Mouse (Mus musculus) induced T-regulatory cell, adult 2 months (primary cell): Measurements from ENCODE around the gene Msmp.
A peak's percentile ranks its signal among the peaks of the same experiment; 100 is the strongest.
"Not testable (repeated sequence)": the region's sequence is repeated elsewhere in the genome, so short reads cannot be mapped to it uniquely, and the experiment has no call there.

Experiments used
- DNase-seq: peaks from one replicate; pipeline ENCODE4 v3.0.0-alpha.2; 2012; ENCODE audit warnings: low read depth

Msmp gene

DNA sequence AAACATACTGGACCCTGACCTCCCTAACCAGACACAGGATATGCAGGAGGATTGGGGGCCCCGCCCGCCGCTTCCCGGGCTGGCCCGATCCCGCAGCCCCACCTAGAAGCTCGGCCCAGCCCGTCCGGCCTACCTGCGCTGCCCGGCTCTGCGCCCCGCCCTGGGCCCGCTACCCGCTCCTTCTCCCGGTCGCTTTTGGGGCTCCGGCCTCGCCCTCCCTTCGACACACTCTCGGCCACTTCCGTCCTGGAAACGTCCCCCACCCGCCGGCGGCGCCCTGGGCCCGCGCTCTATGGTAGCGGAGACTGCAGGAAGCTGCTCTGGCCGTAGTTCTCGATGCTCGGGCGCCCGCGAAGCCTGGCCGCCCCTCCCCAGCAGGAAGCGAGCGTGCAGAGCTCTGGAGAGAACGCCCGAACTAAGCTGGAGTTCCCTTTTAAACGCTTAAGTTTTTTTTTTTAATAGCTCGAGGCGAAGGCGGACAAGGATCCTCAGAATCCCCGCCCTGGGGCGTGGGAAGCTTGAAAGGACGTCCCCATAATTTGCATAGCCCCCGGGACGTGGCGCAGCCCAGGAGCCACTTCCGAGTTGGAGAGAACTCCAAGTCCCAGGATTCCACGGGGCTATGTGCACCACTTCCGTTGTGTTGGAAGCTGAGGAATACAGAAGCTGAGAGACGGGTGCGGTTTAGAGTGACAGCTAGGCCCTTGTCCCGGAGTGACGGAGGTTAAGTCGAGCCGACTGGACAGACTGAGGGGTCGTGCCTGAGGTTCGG lies 22.1 kb downstream of the Msmp start, which contains the start of the genes Creb3 and Tln1:
Creb3 (plus strand) TSS at position 336 of the 772 bp plus-strand sequence.
Tln1 (minus strand) TSS at position 695 of the 772 bp plus-strand sequence.
- peak; percentile 97 for DNase-seq

DNA sequence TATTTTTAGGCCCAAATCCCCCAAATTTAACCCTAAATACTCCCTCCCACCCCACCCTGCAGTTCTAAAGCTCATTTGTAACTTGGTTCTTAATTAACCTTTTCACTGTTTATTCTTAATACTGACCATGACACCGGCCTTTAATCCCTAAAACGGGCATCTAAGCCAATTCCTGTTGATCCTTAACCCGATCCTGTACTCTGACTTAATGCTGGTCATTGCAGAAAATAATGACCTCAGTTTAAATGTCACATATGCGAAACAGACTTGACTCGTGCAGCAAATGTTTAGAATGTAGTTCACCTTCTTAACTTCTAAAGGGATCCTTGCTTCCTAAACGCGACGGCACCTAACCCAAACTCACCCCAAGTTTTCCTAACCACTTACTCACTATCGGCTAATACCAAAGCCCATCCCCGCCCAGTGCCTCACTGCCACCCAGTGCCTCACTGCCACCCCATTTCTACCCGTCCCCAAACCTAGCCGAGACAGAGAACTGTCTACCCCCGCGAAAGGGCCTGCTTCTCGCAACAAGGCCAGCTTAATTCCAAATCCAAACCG lies 22.8 kb downstream of the Msmp start:
- DNase-seq, result no peak

DNA sequence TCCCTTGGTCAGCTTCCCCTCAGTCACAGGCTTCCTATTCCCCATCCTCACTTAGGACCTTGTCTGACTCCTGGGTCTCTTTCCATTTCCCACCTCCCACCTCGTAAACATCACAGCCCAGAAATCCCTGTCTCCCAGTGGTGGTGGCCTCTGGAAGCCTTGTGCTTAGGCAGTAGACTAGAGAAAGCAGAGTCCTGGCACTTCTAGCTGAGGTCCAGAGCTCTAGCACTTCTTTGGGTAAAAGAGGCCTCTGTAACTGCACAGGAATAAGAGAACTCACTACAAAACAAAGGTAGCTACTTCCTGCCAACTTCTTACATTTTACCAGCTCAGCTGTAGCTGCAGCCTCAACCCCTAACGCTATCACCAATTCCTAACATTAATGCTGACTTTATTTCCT lies 23.3 kb downstream of the Msmp start:
- peak; percentile 52 for DNase-seq

DNA sequence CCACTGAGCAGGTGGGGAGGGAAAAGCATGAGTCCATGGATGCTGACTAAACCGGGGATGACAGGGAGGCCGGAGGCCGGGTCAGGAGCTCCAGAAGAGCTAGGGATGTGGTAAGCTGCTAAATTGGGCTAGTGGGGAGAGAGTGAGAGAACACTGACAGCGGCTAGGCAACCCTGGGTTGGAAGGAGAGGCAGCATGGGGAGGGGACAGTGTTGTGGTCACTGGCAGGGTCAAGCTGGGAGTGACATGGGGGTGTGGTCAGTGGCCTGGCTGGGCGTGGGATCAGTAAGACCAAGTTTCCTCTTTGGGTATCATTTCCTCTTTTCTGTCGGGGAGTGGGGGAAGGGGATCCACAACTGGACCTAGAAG lies 24.1 kb downstream of the Msmp start:
- DNase-seq, result peak; percentile 20

DNA sequence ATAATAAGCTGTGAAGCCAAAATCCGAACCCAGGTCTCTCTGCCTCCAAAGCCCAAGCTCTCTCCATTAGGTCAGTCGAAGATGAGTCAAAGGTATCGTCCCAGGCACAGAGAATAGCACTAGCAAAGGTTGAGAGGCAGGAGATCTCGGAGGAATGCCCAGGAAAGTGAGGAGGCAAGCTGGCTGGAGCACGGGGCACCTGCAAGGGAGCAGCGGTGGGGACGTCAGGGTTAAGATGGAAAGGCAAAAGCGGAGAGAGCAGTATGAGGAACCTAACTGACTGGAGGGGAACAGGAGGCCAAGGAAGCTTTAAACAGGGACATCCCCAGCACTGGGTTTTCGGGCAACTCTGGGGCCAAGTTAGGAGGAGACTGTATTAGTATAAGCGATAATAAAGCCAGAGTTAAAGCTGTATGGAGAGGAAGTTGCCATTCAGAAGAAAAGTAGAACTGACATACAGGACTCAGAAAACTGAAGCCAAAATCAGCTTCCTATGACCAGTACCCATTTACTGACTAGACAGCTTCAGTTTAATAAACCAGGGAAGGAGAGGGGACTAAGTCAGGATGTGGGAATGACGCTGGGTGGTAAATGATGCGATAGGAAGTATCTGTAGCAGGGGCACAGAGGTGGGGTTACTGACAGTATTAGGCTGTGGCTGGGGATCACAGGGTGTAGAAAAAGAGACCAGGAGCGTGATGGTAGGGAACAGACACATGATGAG lies 24.6 kb downstream of the Msmp start:
- peak; percentile 36 for DNase-seq

DNA sequence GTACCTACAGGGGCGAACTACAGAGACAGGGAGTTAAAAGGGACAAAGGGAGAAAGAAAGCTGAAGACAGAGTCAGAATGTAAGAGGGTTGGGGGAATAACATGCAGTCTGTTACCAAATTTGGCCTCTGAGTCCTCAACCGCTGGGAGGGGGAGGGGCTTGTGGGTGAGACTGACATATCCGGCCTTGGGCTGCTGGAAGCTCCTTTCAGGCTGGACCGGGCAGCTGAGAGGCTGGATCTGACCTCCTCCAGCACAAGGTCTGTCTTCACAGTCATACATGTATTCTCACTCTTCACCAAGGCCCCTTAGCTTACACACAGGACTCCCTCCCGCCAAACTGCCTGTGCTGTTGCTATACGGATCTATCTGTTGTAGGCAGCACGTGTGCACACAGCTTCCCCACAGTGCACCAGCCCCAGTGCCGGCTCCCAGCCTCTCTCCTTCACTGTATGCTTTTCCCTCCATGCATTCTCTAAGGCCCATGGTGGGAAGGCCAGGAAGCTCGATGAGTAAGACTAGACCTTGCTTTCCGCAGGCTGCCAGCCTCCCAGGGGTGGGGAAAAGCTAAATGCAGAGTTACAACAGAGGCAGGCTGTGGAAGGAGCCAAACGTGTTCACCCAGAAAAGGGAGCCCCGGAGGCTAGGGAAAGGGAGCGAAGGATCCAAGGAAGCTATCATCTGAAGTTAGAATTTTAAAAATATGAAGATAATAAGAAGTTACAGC lies 25.5 kb downstream of the Msmp start:
- DNase-seq, result peak; percentile 88

DNA sequence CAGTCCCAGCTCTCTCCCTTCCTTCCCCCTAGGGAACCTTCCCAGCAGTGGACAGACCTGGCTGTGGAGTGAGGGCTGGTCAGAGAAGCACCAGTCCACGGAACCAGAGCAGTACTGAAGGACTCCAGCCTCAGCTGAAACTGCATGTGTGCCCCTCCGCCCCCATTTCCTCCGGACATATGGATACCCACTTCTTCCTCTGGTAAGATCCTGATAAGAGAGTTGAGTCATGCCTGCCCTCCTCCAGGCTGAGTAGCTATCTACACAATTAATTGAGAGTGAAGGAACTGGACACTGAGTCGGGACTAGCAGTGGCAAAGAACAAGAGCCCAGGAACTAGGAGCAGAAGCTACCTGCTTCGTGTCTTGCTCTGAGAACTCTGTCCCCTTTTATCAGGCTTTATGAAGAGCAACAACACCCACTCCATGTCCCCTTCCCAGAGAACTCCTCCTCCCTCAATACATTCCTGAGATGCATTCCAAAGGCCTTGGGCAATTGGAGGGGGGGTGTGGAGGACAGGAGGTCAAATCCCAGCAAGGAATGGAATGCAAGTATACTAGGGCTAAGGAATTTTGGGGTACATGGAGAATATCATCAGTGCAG lies 26.2 kb downstream of the Msmp start:
- no peak for DNase-seq

DNA sequence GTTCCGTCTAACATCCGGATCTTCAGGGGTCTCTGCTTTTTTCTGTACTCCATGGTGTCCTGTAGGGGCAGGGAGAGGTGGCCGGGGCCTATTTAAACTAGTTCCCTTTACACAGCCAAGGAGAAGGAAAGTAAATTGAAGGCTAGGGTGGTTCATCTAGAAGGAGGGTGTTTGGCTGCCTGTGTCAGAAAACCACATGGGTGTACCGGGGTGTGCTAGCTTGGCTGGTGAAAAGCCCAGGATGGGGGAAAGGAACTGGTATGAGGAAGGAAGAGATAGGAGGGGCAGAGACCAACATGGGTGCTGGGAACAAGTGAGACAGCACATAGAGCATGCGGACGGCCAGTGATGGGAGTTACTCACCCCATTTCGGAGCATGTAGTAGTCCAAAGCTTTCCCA lies 28.4 kb downstream of the Msmp start:
- no peak for DNase-seq

DNA sequence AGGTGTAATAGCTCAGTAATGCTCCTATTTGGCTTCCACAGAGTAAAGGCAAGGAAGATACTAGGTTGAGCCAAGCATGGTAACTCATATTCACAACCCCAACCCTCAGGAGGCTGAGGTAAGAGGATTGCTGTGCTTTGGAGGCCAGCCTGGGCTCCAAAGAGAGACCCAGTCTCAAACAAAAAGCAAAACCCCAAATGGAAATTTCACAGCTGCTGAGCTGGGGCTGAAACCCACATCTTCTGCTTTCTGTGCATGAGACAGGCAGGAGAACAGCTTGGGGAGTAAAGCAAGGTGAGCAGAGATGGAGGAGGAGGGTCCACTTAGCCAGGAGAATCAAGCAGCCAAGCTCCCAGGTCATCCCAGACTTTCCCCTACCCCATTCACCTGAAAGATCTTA lies 30.4 kb downstream of the Msmp start:
- DNase-seq, result no peak

DNA sequence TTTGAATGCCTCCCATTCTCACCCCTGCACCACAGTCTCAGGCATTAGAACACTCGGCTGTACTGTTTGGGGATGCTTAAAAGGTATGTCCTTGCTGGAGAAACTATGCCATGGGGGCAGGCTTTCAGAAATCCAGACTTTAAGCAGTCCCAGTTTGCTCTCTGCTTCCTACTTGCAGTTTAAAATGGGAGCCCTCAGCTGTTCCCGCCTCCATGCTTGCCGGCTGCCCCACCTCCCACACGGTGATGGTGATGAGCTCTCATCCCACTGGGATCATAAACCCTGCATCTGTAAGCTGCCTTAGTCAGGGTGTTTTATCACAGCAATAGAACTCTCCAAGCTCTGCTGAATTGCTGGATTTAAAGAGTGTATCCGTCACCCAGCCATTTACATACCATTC lies 31.9 kb downstream of the Msmp start:
- no peak for DNase-seq

DNA sequence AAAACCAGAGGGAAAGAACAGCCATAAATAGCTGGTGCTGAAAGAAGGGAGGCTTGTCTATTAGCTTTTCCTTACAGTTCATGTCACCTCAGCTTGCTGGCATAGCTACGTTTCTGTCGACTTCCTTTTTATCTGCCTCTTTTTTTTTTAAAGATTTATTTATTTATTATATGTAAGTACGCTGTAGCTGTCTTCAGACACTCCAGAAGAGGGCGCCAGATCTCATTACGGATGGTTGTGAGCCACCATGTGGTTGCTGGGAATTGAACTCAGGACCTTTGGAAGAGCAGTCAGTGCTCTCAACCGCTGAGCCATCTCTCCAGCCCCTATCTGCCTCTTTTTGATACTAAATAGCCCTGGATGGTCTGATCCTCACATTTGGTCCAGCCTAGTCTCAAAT lies 32.4 kb downstream of the Msmp start:
- DNase-seq, result not testable (repeated sequence)

DNA sequence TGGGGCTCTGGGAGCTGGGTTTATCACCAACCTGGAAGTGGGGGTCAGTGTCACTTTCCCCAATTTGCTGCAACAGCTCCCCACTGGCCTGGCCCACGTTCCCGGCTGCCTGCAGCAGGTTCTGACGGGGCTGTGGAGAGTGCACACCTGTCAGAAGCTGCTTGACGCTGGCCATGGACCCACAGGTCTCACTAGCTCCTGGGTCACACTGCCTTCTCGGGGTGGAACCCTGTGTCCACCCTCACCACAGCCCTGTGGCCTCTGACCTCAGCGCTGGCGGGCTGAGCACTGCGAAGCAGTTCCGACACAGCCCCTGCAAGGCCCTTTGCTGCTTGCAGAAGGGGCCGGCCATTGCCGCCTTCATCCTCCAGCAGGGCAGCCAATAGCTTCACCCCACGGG lies 35.2 kb downstream of the Msmp start:
- no peak for DNase-seq

DNA sequence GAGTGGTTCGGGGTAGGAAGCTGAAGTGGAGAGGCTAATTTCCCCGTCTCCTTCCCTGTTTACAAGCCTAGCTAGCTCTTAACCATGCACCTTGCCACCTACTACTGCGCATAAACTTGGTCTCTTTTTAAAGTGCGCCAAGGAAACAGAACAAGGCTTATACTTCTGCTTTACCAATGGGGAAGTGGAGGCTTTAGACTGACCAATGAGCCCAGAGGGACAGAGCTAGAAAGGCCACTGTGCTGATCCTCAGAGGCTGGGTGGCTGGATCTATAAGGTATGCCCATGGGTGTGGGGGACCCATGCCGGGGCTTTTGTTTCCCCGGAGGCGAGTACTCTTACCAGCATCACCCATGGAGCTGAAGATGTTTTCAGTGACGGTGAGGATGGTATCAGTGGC lies 37.1 kb downstream of the Msmp start:
- DNase-seq, result no peak

DNA sequence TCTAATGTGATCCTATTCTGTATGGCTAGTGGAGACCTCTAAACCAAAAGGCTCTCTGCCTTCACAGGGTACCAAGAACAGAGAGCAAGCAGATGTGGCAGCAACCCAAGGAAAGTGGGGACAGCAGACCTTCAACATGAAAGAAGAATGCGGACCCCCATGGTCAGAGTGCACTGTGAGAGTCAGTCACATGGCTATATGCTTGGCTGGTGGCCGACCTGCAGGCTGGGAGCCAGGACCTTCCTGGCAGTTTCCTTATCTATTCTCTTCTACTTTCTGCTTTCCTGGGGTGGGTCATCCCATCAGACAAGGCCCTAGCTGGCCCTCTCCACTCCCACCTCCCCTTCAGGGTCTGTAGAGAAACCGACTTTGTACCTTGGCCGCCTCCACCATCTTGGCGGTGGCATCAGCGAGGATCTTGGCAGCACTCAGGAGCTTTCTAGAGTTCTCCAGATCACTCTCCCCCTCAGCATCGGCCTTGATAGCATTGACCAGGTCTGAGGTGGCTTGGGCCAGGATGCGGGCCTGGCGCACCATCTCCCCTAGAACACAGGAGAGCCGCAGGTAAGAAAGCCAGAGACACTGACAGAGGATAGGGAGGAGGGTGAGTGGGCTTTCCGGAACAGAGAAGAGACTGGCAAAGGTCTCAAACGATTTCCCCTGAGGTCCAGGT lies 37.8 kb downstream of the Msmp start:
- no peak for DNase-seq

DNA sequence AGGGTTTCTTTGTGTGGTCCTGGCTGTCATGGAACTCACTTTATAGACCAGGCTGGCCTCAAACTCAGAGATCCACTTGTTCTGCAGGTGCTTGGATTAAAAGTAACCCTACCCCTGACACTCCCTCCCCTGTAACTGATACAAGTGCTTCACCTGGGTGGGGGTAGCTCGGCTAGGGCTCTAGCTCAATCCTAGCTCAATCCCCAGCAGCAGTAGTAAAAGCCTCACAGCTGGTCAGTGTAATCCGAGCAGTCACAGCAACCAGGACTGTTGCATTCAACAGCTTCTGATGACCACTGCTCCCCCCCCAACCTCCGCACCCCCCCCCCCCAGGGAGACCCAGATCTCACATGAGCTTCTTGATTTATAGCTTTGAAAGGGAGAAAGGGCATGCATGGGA lies 42.2 kb downstream of the Msmp start:
- no peak for DNase-seq

DNA sequence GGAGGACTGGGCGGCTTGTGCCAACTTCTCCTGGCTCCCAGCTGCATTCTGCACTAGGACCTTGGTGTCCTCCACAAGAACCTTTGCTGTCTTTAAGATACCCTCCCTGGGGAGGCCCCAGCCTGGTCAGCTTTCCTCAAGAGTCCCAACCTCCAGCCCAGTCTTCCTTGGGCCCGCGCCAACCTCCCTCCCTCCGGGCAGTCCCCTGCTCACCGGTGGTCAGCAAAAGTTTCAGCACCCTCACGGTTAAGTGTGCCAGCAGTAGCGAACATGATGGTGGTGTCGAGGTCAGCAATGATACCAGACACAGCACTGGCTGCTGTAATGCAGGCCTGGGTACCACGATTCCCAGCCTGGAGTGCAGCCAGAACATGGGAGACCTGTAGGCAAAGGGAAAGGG lies 48.3 kb downstream of the Msmp start:
- DNase-seq, result no peak

DNA sequence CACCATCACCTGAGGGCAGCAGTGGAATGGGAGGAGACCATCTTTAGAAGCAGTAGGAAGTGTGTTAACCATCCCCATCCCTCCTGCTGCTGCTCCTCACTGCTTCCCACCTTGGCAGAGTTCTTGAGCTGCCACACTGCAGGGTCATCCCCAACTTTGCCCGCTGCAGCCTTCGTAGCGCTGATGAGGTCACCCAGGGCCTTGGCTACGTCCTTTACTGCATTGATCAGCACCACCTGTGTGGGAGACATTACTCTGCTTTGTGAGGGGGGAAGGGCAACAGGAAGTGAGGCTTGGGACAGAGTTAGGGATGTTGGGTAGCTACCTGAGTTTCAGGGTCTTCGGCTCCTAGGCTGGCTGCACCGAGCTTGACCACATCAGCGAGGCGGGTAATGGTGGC lies 48.7 kb downstream of the Msmp start:
- no peak for DNase-seq

DNA sequence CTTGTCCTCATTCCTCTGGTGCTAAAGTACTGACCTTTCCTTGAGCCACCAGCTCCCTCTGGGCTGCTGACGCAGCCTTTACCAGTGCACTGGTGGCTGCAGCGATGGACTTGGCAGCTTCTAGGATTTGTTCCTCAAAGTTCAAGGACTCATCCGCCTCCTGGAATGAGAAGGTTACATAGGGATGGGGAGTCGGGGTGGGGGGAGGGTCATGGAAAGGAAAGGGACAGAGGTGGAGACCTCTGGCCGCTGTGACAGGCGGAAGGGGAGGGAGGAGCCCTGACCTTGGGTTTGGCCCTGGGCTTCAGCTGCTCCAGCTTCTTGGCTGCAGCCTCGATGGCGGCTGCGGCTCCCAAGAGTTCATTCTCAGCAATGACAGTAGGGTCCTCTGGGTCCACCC lies 51.0 kb downstream of the Msmp start:
- no peak for DNase-seq
